Mouse (Mus musculus): Measurements from ENCODE around the gene Map3k1. TPM values are rescaled to one million over a fixed set of nuclear protein-coding genes. Genes with fewer than 3 reads are reported as not detected.
"Not testable (repeated sequence)": the region's sequence is repeated elsewhere in the genome, so short reads cannot be mapped to it uniquely, and the experiment has no call there.

Gene Map3k1
- polyA plus RNA-seq, 1 experiment from 2014 or later = 26.6 TPM

- WGBS = under 1% methylated on average over 62 of the region's 65 CpGs
- Histone ChIP-seq H3K36me3 (ENCODE audit: insufficient read depth, low read length) (no peaks in the 10 kb centered on the region), H3K4me1 (ENCODE audit: insufficient read depth, low read length) (peaks cover 10% of the 10 kb centered on the region), H3K27ac (ENCODE audit: low read length) (peak overlapping the region; percentile 88), H3K4me3 (ENCODE audit: low read length) (peak overlapping the region; percentile 62), H3K9ac (replicated peaks; ENCODE audit: low read length) (peak overlapping the region; percentile 68), H3K27me3 (ENCODE audit: insufficient read depth, low read length) (no peaks in the 10 kb centered on the region), H3K4me2 (replicated peaks; ENCODE audit: low read depth, low read length) (peak overlapping the region; percentile 79), H3K9me3 (ENCODE audit: low read length) (peaks cover 8% of the 10 kb centered on the region)
- peak; percentile 99 for ATAC-seq (ENCODE audit: low FRiP score, low TSS enrichment)
These were observed 83.4 kb downstream of the Map3k1 start for GRCm38 (mm10) chr13:111725165-111726077.

DNA sequence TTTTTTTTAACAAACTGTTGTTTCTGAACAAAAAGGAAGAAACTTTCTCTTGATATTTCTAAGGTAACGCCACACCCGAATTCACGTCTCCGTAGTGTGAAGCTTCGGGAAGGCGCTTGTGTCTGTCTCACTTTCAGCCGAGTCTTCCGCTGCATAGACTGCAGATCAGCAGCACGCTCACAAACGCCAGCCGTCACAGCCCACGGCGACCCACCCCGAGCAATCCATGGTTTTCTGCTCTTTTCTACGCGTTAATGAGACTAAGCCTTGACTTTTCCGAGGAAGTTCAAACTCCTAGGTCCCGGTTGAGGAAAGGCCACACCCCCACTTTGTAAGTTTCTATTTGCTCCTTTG is 84.0 kb downstream of the Map3k1 start:
- WGBS = under 1% methylated on average over 18 of the region's 18 CpGs
- peak overlapping the region; percentile 79 for H3K4me2 ChIP-seq (replicated peaks; ENCODE audit: low read depth, low read length)
- peak overlapping the region; percentile 62 for H3K4me3 ChIP-seq (ENCODE audit: low read length)
- peaks cover 10% of the 10 kb centered on the region for H3K4me1 ChIP-seq (ENCODE audit: insufficient read depth, low read length)
- no peak for ATAC-seq (ENCODE audit: low FRiP score, low TSS enrichment)
- H3K9ac ChIP-seq (replicated peaks; ENCODE audit: low read length) = peak overlapping the region; percentile 68
- no peaks in the 10 kb centered on the region for H3K27me3 ChIP-seq (ENCODE audit: insufficient read depth, low read length)
- peaks cover 8% of the 10 kb centered on the region for H3K9me3 ChIP-seq (ENCODE audit: low read length)
- no peaks in the 10 kb centered on the region for H3K36me3 ChIP-seq (ENCODE audit: insufficient read depth, low read length)
- peak overlapping the region; percentile 88 for H3K27ac ChIP-seq (ENCODE audit: low read length)

GRCm38 (mm10) chr13:111719726-111720125 is 89.1 kb downstream of the Map3k1 start:
- Histone ChIP-seq H3K9ac (replicated peaks; ENCODE audit: low read length) (no peak overlapping the region), H3K4me3 (ENCODE audit: low read length) (no peak overlapping the region), H3K27ac (ENCODE audit: low read length) (no peak overlapping the region), H3K4me1 (ENCODE audit: insufficient read depth, low read length) (peaks cover 6% of the 10 kb centered on the region; the same call in 1 of the 2 replicates), H3K27me3 (ENCODE audit: insufficient read depth, low read length) (no peaks in the 10 kb centered on the region), H3K4me2 (replicated peaks; ENCODE audit: low read depth, low read length) (no peak overlapping the region), H3K36me3 (ENCODE audit: insufficient read depth, low read length) (peaks cover 16% of the 10 kb centered on the region), H3K9me3 (ENCODE audit: low read length) (no peaks in the 10 kb centered on the region)
- ATAC-seq (ENCODE audit: low FRiP score, low TSS enrichment) = no peak; the same call in 1 of the 2 replicates
- 46% methylated on average over 9 of the region's 9 CpGs for WGBS

- H3K9ac ChIP-seq (replicated peaks; ENCODE audit: low read length) = no peak overlapping the region
- H3K36me3 ChIP-seq (ENCODE audit: insufficient read depth, low read length) = peaks cover 88% of the 10 kb centered on the region
- no peak overlapping the region for H3K27ac ChIP-seq (ENCODE audit: low read length)
- no peak overlapping the region for H3K4me3 ChIP-seq (ENCODE audit: low read length)
- ATAC-seq (ENCODE audit: low FRiP score, low TSS enrichment) = no peak
- H3K9me3 ChIP-seq (ENCODE audit: low read length) = no peaks in the 10 kb centered on the region
- H3K27me3 ChIP-seq (ENCODE audit: insufficient read depth, low read length) = no peaks in the 10 kb centered on the region
- WGBS = 86% methylated on average over 4 of the region's 4 CpGs
- H3K4me1 ChIP-seq (ENCODE audit: insufficient read depth, low read length) = no peaks in the 10 kb centered on the region
- H3K4me2 ChIP-seq (replicated peaks; ENCODE audit: low read depth, low read length) = no peak overlapping the region
These were observed 98.3 kb downstream of the Map3k1 start for GRCm38 (mm10) chr13:111710531-111710930.

- H3K36me3 ChIP-seq (ENCODE audit: insufficient read depth, low read length) = peaks cover 57% of the 10 kb centered on the region
- H3K4me1 ChIP-seq (ENCODE audit: insufficient read depth, low read length); H3K9me3 ChIP-seq (ENCODE audit: low read length); H3K27ac ChIP-seq (ENCODE audit: low read length); ATAC-seq (ENCODE audit: low FRiP score, low TSS enrichment); H3K9ac ChIP-seq (replicated peaks; ENCODE audit: low read length); H3K4me2 ChIP-seq (replicated peaks; ENCODE audit: low read depth, low read length); H3K27me3 ChIP-seq (ENCODE audit: insufficient read depth, low read length); H3K4me3 ChIP-seq (ENCODE audit: low read length): not testable (repeated sequence)
- 86% methylated on average over 4 of the region's 4 CpGs for WGBS
These were observed 104.8 kb downstream of the Map3k1 start for GRCm38 (mm10) chr13:111703952-111704351.

DNA sequence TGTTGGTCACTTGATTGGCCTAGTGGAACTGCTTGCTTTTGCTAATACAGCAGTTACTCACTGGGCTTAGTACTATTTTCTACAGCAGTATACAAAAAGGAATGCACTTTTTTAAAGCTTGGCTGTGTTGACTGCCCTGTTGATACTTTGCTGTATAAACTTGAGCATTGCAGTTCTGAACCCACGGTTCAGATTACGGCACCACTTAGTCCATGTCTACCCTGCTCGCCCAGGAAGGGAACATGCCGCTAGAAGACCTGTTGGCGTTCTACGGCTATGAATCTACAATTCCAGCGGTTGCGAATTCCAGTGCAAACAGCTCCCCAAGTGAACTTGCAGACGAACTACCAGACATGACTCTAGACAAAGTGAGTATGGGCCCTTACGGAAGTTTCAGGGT is 105.4 kb downstream of the Map3k1 start:
- Histone ChIP-seq H3K27ac (ENCODE audit: low read length) (no peak overlapping the region), H3K36me3 (ENCODE audit: insufficient read depth, low read length) (peaks cover 55% of the 10 kb centered on the region), H3K9me3 (ENCODE audit: low read length) (no peaks in the 10 kb centered on the region), H3K4me2 (replicated peaks; ENCODE audit: low read depth, low read length) (no peak overlapping the region), H3K4me1 (ENCODE audit: insufficient read depth, low read length) (no peaks in the 10 kb centered on the region), H3K4me3 (ENCODE audit: low read length) (no peak overlapping the region), H3K9ac (replicated peaks; ENCODE audit: low read length) (no peak overlapping the region), H3K27me3 (ENCODE audit: insufficient read depth, low read length) (no peaks in the 10 kb centered on the region)
- 95% methylated on average over 10 of the region's 10 CpGs for WGBS
- ATAC-seq (ENCODE audit: low FRiP score, low TSS enrichment) = no peak

Other genes starting within 250 kb of the Map3k1 start
- not detected in 2 replicates for gene Gm10198, start 216.2 kb downstream of the Map3k1 start, polyA plus RNA-seq (2015; fragmentation: Nextera tagmentation; extraction: Ambion mirVana)
- gene Mier3, start 128.0 kb downstream of the Map3k1 start, polyA plus RNA-seq (2015; fragmentation: Nextera tagmentation; extraction: Ambion mirVana) = 18.3 and 21.0 TPM in 2 replicates

All from kidney, embryonic 16.5 days (tissue).